Mouse (Mus musculus): ENCODE results near the gene Ssbp1. TPM values are rescaled to one million over a fixed set of nuclear protein-coding genes. Genes with fewer than 3 reads are reported as not detected.

Ssbp1 gene
- polyA plus RNA-seq, 1 experiment = 39.0 TPM

Other genes with a start within 250 kb of the Ssbp1 start
- 10.0 TPM for gene Agk, start 146.2 kb upstream of the Ssbp1 start, polyA plus RNA-seq (2012; fragmentation: generic; extraction: Trizol)
- 1.0 TPM for gene E330009J07Rik, start 35.2 kb upstream of the Ssbp1 start, polyA plus RNA-seq (2012; fragmentation: generic; extraction: Trizol)
- gene Wee2, start 32.3 kb upstream of the Ssbp1 start, polyA plus RNA-seq (2012; fragmentation: generic; extraction: Trizol) = not detected
- not detected for gene Tas2r137, start 19.9 kb downstream of the Ssbp1 start, polyA plus RNA-seq (2012; fragmentation: generic; extraction: Trizol)
- gene Tas2r108, start 22.2 kb downstream of the Ssbp1 start, polyA plus RNA-seq (2012; fragmentation: generic; extraction: Trizol) = not detected
- gene Prss37, start 48.2 kb downstream of the Ssbp1 start, polyA plus RNA-seq (2012; fragmentation: generic; extraction: Trizol) = not detected
- not detected for gene Olfr461, start 83.7 kb downstream of the Ssbp1 start, polyA plus RNA-seq (2012; fragmentation: generic; extraction: Trizol)
- not detected for gene Olfr460, start 98.1 kb downstream of the Ssbp1 start, polyA plus RNA-seq (2012; fragmentation: generic; extraction: Trizol)
- 0.05 TPM for gene Clec5a, start 114.5 kb downstream of the Ssbp1 start, polyA plus RNA-seq (2012; fragmentation: generic; extraction: Trizol)
- not detected for gene Tas2r138, start 142.0 kb downstream of the Ssbp1 start, polyA plus RNA-seq (2012; fragmentation: generic; extraction: Trizol)
- gene Mgam, start 157.5 kb downstream of the Ssbp1 start, polyA plus RNA-seq (2012; fragmentation: generic; extraction: Trizol) = 3.3 TPM

Data from myocyte (in vitro differentiated cells).